Mouse (Mus musculus): ENCODE results near the gene Xrcc5. TPM values are rescaled to one million over a fixed set of nuclear protein-coding genes. Genes with fewer than 3 reads are reported as not detected.

The Xrcc5 gene
- polyA plus RNA-seq, 1 experiment from 2014 or later, result 23.4 TPM

DNA sequence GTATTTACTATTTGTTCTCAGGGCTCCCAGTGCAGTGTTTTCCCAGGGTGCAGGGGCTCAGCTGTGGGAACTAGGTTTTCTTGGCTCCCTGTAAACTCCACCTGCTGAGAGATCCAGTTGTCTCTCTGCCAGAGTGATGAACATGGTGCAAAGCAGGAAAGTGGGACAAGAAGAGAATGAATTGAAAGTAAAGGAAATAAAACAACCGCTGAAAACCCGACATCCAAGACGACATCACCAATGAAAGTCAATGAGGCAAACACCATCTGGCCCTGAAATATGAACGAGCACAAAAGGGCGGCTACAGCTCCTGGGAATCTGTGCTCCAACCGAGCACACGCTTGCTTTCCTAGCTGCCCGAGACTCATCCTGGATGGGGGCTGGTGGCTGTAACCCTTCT lies 106.9 kb downstream of the Xrcc5 start:
- ATAC-seq (replicated peaks; ENCODE audit: extremely low read depth, insufficient read depth, low FRiP score), result no peak
- Histone ChIP-seq H3K27ac (ENCODE audit: low read length) (no peak overlapping the region), H3K36me3 (ENCODE audit: control insufficient read depth, insufficient read depth) (no peaks in the 10 kb centered on the region), H3K27me3 (ENCODE audit: control insufficient read depth, insufficient read depth, low read length) (no peaks in the 10 kb centered on the region), H3K4me2 (ENCODE audit: low read depth, low read length) (no peak overlapping the region), H3K9ac (ENCODE audit: low read length) (no peak overlapping the region), H3K4me3 (ENCODE audit: low read length) (no peak overlapping the region), H3K9me3 (replicated peaks; ENCODE audit: control insufficient read depth, low read length) (no peaks in the 10 kb centered on the region), H3K4me1 (ENCODE audit: control insufficient read depth, insufficient read depth, low read length) (no peaks in the 10 kb centered on the region)
- 81% methylated on average over 8 of the region's 8 CpGs for WGBS

DNA sequence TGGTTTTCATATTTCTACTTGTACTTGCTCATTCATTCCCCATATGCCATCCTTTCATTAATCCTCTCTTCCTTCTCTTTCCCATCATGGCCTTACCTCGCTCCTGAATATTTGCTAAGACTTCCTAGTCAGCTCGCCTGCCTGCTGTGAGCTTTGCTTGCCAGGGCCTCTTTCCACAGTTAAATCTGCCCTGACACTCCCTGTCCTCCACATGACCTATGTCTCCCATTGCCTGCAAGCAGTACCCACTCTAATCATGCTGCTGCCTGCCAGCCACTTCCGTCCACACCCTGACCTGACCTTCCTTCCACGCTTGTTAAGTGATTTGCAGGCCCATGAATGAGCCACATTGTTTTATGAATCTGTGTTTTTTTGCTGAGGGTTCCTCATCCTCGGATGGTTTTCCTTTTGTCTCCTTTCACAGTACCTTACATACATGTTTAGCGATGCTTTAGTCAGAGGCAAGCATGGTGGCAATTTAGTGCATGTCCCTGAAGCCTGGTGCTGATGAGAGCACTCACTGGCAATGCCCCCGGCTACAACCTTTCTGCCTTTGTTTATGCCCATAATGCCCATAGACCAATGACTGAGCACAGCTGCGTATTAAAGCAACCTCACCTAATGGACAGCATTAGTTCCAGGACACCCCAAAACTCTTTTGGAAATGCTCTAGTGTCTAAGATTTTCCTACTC lies 107.5 kb downstream of the Xrcc5 start:
- no peak overlapping the region for H3K4me3 ChIP-seq (ENCODE audit: low read length)
- WGBS, result 58% methylated on average over 8 of the region's 8 CpGs

DNA sequence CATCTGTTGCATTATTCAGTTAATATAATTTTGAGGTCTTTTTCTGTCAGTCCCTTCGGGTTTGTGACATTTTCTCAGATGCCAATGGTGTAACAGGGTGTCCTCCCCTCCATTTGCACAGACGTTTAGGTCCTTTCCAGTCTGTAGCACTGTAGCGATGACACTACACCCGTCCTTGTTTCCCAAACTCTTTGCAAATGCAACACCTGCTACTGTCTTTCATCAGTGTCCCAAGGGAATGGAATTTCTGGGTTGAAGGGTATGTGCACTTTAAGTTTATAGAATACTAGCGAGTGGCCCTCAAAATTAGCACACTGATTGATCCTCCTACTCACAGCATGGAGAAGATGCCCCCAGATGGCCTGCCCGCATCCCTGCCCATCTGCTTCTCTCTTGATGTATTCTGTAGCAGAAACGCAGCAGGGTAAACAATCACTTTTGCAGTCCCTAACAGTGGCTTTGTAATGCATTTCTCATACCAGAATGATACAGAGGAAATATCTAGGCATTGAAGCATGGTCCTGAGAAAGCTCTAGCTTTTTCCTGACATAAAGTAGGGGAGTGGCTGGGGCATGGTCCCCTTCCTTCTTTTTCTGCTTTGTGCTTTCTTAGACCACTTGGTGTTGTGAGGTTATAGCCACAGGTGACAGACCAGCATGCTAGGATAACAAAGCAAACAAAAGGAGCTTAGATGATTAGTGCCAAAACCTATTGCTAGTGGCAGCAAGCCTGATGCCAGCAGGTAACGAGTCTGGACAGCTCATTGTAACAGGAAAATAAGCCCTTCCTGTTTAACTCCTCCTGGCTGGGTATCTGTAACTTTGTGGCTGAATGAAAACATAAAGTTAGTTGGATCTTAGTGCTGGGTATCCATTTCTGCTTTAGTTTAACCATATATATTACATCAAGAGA lies 111.8 kb downstream of the Xrcc5 start:
- no peak for ATAC-seq (replicated peaks; ENCODE audit: extremely low read depth, insufficient read depth, low FRiP score)
- Histone ChIP-seq H3K27ac (ENCODE audit: low read length) (no peak overlapping the region), H3K36me3 (ENCODE audit: control insufficient read depth, insufficient read depth) (no peaks in the 10 kb centered on the region), H3K9me3 (replicated peaks; ENCODE audit: control insufficient read depth, low read length) (no peaks in the 10 kb centered on the region), H3K4me1 (ENCODE audit: control insufficient read depth, insufficient read depth, low read length) (no peaks in the 10 kb centered on the region), H3K27me3 (ENCODE audit: control insufficient read depth, insufficient read depth, low read length) (no peaks in the 10 kb centered on the region), H3K4me3 (ENCODE audit: low read length) (no peak overlapping the region), H3K9ac (ENCODE audit: low read length) (no peak overlapping the region), H3K4me2 (ENCODE audit: low read depth, low read length) (no peak overlapping the region)
- WGBS, result 74% methylated on average over 8 of the region's 8 CpGs

More for the DNA sequence above, 107.5 kb downstream of the Xrcc5 start:
- Histone ChIP-seq H3K4me2 (ENCODE audit: low read depth, low read length) (no peak overlapping the region), H3K27me3 (ENCODE audit: control insufficient read depth, insufficient read depth, low read length) (no peaks in the 10 kb centered on the region), H3K9me3 (replicated peaks; ENCODE audit: control insufficient read depth, low read length) (no peaks in the 10 kb centered on the region), H3K4me1 (ENCODE audit: control insufficient read depth, insufficient read depth, low read length) (no peaks in the 10 kb centered on the region), H3K27ac (ENCODE audit: low read length) (no peak overlapping the region), H3K36me3 (ENCODE audit: control insufficient read depth, insufficient read depth) (no peaks in the 10 kb centered on the region), H3K9ac (ENCODE audit: low read length) (no peak overlapping the region)
- ATAC-seq (replicated peaks; ENCODE audit: extremely low read depth, insufficient read depth, low FRiP score), result no peak

DNA sequence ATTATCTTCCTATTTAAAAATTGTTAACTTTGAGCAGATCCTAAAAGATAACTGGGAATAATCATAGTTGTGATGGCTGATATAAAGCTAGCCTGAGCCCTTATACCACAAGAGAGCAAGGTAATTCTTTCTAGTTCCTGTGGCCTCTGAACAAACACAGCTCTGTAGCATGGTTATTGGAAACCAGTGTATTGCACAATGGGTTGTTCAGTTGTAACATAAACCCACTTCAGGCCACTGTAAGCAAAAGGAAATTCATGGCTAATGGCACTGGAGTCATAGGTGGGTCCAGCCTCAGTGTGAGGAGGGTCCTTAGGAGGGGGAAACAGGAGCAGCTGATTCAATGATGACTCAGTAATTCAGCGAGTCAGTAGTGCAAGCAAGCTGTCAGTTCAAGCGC lies 113.0 kb downstream of the Xrcc5 start:
- Histone ChIP-seq H3K9me3 (replicated peaks; ENCODE audit: control insufficient read depth, low read length) (no peaks in the 10 kb centered on the region), H3K36me3 (ENCODE audit: control insufficient read depth, insufficient read depth) (no peaks in the 10 kb centered on the region), H3K27ac (ENCODE audit: low read length) (no peak overlapping the region), H3K4me3 (ENCODE audit: low read length) (no peak overlapping the region), H3K4me2 (ENCODE audit: low read depth, low read length) (no peak overlapping the region), H3K9ac (ENCODE audit: low read length) (no peak overlapping the region), H3K27me3 (ENCODE audit: control insufficient read depth, insufficient read depth, low read length) (no peaks in the 10 kb centered on the region), H3K4me1 (ENCODE audit: control insufficient read depth, insufficient read depth, low read length) (no peaks in the 10 kb centered on the region)
- 74% methylated on average over 2 of the region's 2 CpGs for WGBS
- no peak for ATAC-seq (replicated peaks; ENCODE audit: extremely low read depth, insufficient read depth, low FRiP score)

DNA sequence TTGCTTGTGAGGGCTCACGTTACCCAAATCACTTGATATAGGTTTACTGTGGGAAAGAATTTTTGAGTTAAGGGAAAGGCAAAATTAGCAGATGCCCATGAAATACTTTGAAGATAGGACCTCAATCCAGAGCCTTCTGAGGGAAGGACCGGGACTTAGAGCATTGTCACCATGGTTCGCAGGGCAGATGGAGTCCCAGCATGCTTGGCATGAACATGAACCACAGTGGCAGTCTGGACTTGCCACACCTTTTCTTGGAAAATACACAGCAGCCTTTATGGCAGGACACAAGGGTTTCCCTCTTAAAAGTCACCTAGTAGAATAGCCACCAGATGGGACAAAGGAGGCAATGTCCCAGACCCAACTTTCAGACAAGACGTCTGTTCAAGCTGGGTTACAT lies 114.9 kb downstream of the Xrcc5 start:
- no peaks in the 10 kb centered on the region for H3K4me1 ChIP-seq (ENCODE audit: control insufficient read depth, insufficient read depth, low read length)
- no peaks in the 10 kb centered on the region for H3K9me3 ChIP-seq (replicated peaks; ENCODE audit: control insufficient read depth, low read length)
- ATAC-seq (replicated peaks; ENCODE audit: extremely low read depth, insufficient read depth, low FRiP score), result no peak
- H3K9ac ChIP-seq (ENCODE audit: low read length), result no peak overlapping the region
- no peaks in the 10 kb centered on the region for H3K27me3 ChIP-seq (ENCODE audit: control insufficient read depth, insufficient read depth, low read length)
- H3K4me3 ChIP-seq (ENCODE audit: low read length), result no peak overlapping the region
- H3K27ac ChIP-seq (ENCODE audit: low read length), result no peak overlapping the region
- H3K36me3 ChIP-seq (ENCODE audit: control insufficient read depth, insufficient read depth), result no peaks in the 10 kb centered on the region
- no peak overlapping the region for H3K4me2 ChIP-seq (ENCODE audit: low read depth, low read length)
- WGBS, result 88% methylated on average over 4 of the region's 4 CpGs

DNA sequence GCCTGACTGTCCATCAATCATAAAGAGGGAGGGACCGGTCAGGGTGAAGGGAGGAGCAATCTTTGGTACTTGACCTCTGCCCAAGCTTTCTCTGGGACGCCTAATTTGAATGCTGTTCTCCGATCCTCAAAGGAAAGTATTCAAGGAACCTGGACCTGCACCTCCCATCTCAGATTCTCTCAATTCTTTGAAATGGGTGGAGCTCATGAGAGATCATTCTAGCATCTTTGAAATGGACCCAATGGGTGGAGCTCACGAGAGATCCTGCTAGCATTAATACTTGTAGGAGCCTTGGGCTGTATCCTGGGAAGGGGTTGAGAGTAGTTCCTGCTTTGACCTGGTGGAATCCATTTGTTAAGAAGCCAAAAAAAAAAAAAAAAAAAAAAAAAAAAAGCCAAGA lies 119.2 kb downstream of the Xrcc5 start:
- no peak for ATAC-seq (replicated peaks; ENCODE audit: extremely low read depth, insufficient read depth, low FRiP score)
- 79% methylated on average over 4 of the region's 4 CpGs for WGBS

DNA sequence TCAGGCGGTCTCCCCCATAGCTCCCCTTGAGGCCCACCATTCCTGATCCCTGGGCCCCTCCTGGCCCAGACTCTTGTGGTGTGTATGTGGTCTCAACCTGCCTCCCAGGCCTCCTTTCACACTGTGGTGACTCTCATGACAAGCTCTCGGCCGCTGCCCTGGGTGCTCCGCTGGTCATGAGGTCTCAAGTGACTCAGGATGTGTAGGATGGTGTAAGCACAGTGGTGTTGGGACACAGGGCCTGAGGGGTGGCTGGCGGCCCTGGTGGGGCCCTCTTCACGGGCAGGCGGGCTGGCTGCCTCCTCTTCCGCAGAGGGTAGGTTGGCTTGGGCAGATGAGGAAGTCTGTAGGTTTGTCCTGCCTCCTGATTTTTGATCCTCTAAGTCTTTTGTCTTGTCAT lies 121.3 kb downstream of the Xrcc5 start:
- ATAC-seq (replicated peaks; ENCODE audit: extremely low read depth, insufficient read depth, low FRiP score), result no peak
- Histone ChIP-seq H3K36me3 (ENCODE audit: control insufficient read depth, insufficient read depth) (no peaks in the 10 kb centered on the region), H3K27ac (ENCODE audit: low read length) (no peak overlapping the region), H3K4me2 (ENCODE audit: low read depth, low read length) (no peak overlapping the region), H3K4me3 (ENCODE audit: low read length) (no peak overlapping the region), H3K9ac (ENCODE audit: low read length) (no peak overlapping the region), H3K27me3 (ENCODE audit: control insufficient read depth, insufficient read depth, low read length) (no peaks in the 10 kb centered on the region), H3K4me1 (ENCODE audit: control insufficient read depth, insufficient read depth, low read length) (no peaks in the 10 kb centered on the region), H3K9me3 (replicated peaks; ENCODE audit: control insufficient read depth, low read length) (no peaks in the 10 kb centered on the region)
- WGBS, result 80% methylated on average over 8 of the region's 8 CpGs

More for the DNA sequence above, 119.2 kb downstream of the Xrcc5 start:
- Histone ChIP-seq H3K9ac (ENCODE audit: low read length) (no peak overlapping the region), H3K4me1 (ENCODE audit: control insufficient read depth, insufficient read depth, low read length) (no peaks in the 10 kb centered on the region), H3K4me3 (ENCODE audit: low read length) (no peak overlapping the region), H3K4me2 (ENCODE audit: low read depth, low read length) (no peak overlapping the region), H3K27me3 (ENCODE audit: control insufficient read depth, insufficient read depth, low read length) (no peaks in the 10 kb centered on the region), H3K27ac (ENCODE audit: low read length) (no peak overlapping the region), H3K9me3 (replicated peaks; ENCODE audit: control insufficient read depth, low read length) (no peaks in the 10 kb centered on the region), H3K36me3 (ENCODE audit: control insufficient read depth, insufficient read depth) (no peaks in the 10 kb centered on the region)

DNA sequence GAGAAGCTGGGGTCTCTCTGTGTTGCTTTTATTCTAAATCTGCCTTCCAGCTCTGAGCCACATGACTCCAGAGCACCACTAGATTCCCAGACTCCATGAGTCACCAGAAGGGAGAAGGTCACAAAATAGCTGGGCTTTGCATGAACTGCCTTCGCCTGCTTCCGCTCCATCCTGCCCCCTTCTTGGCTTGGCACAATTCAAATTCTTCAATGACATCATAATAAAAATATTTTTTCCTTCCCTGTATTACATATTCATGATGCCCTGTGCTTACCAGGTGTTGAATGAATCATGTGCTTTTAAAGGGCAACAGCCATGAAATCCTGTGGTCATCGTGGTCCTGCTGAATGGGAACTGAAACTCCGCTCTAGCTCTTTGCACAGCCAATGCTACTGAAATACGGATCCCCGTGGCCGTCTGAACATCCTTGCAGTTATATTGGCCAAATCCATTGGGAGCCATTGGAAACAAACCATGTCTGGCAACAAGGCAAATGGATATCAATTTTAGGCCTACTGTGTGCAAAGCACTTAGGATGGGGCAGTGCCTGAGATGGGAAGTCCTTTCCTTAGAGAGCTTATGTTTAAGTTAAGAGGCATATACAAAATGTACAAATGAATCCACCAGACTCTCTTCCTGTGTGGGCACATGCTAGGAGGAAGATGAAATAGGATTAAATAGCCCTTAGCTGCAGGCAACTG lies 122.0 kb downstream of the Xrcc5 start:
- Histone ChIP-seq H3K4me3 (ENCODE audit: low read length) (no peak overlapping the region), H3K4me2 (ENCODE audit: low read depth, low read length) (no peak overlapping the region), H3K36me3 (ENCODE audit: control insufficient read depth, insufficient read depth) (no peaks in the 10 kb centered on the region), H3K27ac (ENCODE audit: low read length) (no peak overlapping the region), H3K4me1 (ENCODE audit: control insufficient read depth, insufficient read depth, low read length) (no peaks in the 10 kb centered on the region), H3K9ac (ENCODE audit: low read length) (no peak overlapping the region), H3K27me3 (ENCODE audit: control insufficient read depth, insufficient read depth, low read length) (no peaks in the 10 kb centered on the region), H3K9me3 (replicated peaks; ENCODE audit: control insufficient read depth, low read length) (no peaks in the 10 kb centered on the region)
- 81% methylated on average over 7 of the region's 7 CpGs for WGBS
- ATAC-seq (replicated peaks; ENCODE audit: extremely low read depth, insufficient read depth, low FRiP score), result no peak

DNA sequence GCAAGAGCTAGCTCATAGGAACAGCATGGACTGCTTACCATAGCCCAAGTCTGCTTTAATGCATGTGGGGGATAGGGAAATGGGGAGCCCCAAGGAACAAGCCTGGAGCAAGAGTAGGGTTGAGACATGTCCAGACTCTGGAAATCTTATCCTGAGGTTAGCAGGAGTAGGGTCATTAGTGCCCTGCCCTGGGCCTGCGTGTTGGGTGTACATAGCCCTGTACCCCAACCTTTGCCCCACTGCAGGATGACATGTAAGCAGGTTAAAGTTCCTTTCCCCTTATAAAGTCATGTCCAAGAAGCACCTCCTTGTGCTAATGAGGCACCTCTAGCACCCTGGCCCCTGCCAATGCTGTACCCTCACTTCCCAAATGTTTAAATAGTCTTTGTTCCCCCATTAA lies 125.4 kb downstream of the Xrcc5 start:
- Histone ChIP-seq H3K4me1 (ENCODE audit: control insufficient read depth, insufficient read depth, low read length) (no peaks in the 10 kb centered on the region), H3K36me3 (ENCODE audit: control insufficient read depth, insufficient read depth) (no peaks in the 10 kb centered on the region), H3K9me3 (replicated peaks; ENCODE audit: control insufficient read depth, low read length) (no peaks in the 10 kb centered on the region), H3K27ac (ENCODE audit: low read length) (no peak overlapping the region), H3K27me3 (ENCODE audit: control insufficient read depth, insufficient read depth, low read length) (no peaks in the 10 kb centered on the region), H3K4me2 (ENCODE audit: low read depth, low read length) (no peak overlapping the region), H3K4me3 (ENCODE audit: low read length) (no peak overlapping the region), H3K9ac (ENCODE audit: low read length) (no peak overlapping the region)
- WGBS, result 86% methylated on average over 1 of the region's 1 CpGs
- ATAC-seq (replicated peaks; ENCODE audit: extremely low read depth, insufficient read depth, low FRiP score), result no peak

Data from heart, embryonic 16.5 days (tissue).